Mouse (Mus musculus) urinary bladder, postnatal 36 days (tissue): ENCODE results near the gene Foxi1.
"Not testable (repeated sequence)": the region's sequence is repeated elsewhere in the genome, so short reads cannot be mapped to it uniquely, and the experiment has no call there.

Experiments used
- DNase-seq, 2 experiments: peaks; one replicate each; pipeline ENCODE4 v3.0.0; 2022; ENCODE audit warnings: low spot score in 2 of 2, mixed read lengths in 1 of 2

The Foxi1 gene

GRCm38 (mm10) chr11:34207989-34208388, at the start of gene Foxi1:
TSS of gene Foxi1 (minus strand) at chr11:34208089.
- DNase-seq = no peak

GRCm38 (mm10) chr11:34242979-34243378, 35.1 kb upstream of the Foxi1 start:
- DNase-seq = no peak

GRCm38 (mm10) chr11:34240252-34240651, 32.4 kb upstream of the Foxi1 start:
- DNase-seq = no peak

GRCm38 (mm10) chr11:34239691-34240090, 31.8 kb upstream of the Foxi1 start:
- DNase-seq = no peak

GRCm38 (mm10) chr11:34236885-34237284, 29.0 kb upstream of the Foxi1 start:
- DNase-seq = no peak

GRCm38 (mm10) chr11:34236091-34236759, 28.3 kb upstream of the Foxi1 start:
- DNase-seq = no peak

GRCm38 (mm10) chr11:34228758-34229364, 21.0 kb upstream of the Foxi1 start:
- peak; percentile 22 to 29 for DNase-seq

GRCm38 (mm10) chr11:34227180-34227579, 19.3 kb upstream of the Foxi1 start:
- no peak for DNase-seq

GRCm38 (mm10) chr11:34220596-34220995, 12.7 kb upstream of the Foxi1 start:
- DNase-seq = not testable (repeated sequence)

- DNase-seq = peak; percentile 42
Observed at GRCm38 (mm10) chr11:34212853-34213252, 5.0 kb upstream of the Foxi1 start.

- no peak for DNase-seq
Observed at GRCm38 (mm10) chr11:34202769-34203168, 5.1 kb downstream of the Foxi1 start.

GRCm38 (mm10) chr11:34195142-34195541, 12.7 kb downstream of the Foxi1 start:
- no peak for DNase-seq

GRCm38 (mm10) chr11:34194158-34194941, 13.5 kb downstream of the Foxi1 start:
- DNase-seq = no peak

GRCm38 (mm10) chr11:34193658-34194057, 14.2 kb downstream of the Foxi1 start:
- DNase-seq = no peak

- peak in 1 of 2 experiments; percentile 4 for DNase-seq
Observed at GRCm38 (mm10) chr11:34184266-34184665, 23.6 kb downstream of the Foxi1 start.

- DNase-seq = peak; percentile 3 to 71
Observed at GRCm38 (mm10) chr11:34181214-34182117, 26.4 kb downstream of the Foxi1 start.

- DNase-seq = peak in 1 of 2 experiments; percentile 48
Observed at GRCm38 (mm10) chr11:34178752-34179151, 29.1 kb downstream of the Foxi1 start.

- DNase-seq = no peak
Observed at GRCm38 (mm10) chr11:34176371-34176770, 31.5 kb downstream of the Foxi1 start.

GRCm38 (mm10) chr11:34171221-34171620, 36.7 kb downstream of the Foxi1 start:
- DNase-seq = no peak

- no peak for DNase-seq
Observed at GRCm38 (mm10) chr11:34169464-34169894, 38.4 kb downstream of the Foxi1 start.

- DNase-seq = no peak
Observed at GRCm38 (mm10) chr11:34166392-34166791, 41.5 kb downstream of the Foxi1 start.
